Mouse (Mus musculus) monocyte, adult 59 days (primary cell): Measurements from ENCODE around the gene Tex22. TPM values are rescaled to one million over a fixed set of nuclear protein-coding genes. Genes with fewer than 3 reads are reported as not detected.

Source experiments
- total RNA-seq, 2 experiments: library from RNA; stranded (reverse); gene quantifications; one replicate each; pipeline ENCODE4 v1.2.4; 2023

Gene Tex22
- total RNA-seq: 1 to 10 TPM; 1.4 to 2.2 TPM

DNA sequence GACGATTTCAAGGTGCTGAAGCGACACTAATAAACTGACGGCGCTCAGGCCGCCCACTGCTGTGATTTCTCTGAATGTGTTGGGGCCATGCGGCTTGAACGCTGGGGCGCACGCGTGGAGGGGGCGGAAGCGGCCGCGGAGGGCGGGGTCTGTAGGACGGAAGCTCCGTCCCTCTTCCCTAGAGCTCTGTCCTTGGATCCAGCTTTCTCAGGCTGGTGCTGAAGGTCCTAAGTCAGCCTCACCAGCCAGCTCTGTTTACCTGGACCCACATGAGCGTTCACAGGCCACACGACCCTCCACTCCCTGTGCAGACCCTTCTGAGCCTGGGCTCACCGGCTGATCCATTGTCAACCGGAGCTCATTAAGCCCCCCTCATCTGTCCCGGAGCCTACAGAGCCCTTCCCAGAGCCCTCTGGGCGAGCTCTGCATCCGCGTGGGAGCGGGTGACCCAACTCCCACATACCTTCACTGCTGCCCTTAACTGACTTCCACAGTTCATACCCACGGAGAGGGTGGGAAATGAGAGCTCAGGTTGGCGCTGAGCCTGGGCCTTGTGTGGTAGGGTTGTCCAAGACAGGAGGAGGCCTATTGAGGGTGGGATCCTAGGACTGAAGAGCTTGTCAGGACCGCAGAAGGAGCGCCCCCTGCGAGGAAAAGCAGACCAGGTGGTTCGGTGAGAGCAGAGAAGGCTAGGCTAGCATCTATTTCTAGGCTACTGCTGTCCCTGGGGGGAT lies at the start of gene Tex22:
Tex22 (plus strand) TSS at position 174 of the 734 bp plus-strand sequence.

DNA sequence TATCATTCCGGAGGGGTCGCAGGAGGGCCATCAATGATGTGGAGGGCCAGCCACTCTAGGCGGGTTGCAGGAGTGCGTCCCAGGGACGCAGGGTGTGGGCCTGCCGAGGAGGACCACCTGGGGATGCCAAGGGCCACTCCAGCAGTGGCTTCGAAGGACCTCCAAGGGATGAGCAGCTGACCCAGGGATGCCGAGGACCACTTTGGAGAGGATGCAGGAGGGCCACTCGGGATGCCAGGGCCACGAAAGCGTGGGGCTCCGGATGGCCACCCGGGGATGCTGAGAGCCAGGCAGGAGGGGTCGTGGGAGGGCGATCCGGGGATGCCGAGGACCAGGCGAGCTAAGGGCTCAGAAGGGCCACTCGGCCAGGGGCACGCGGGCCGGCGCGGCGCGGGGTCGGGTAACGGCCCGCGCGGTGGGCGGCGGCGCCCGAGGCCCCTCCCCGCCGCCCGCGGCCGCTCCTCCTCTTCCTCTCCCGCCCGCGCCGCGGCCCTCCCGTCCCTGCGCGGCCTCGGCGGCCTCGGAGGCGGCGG lies 23.5 kb downstream of the Tex22 start, which contains the start of gene Mta1:
Mta1 (plus strand) TSS at position 530 of the 533 bp plus-strand sequence.

Other genes with a start within 250 kb of the Tex22 start
- 10 to 100 TPM; 16.6 to 17.5 TPM for gene Cdca4, start 245.1 kb upstream of the Tex22 start, total RNA-seq
- gene Gpr132, start 206.3 kb upstream of the Tex22 start, total RNA-seq: 100 to 1,000 TPM; 208 to 247 TPM
- gene Jag2, start 144.7 kb upstream of the Tex22 start, total RNA-seq: 1 to 10 TPM; 3.6 to 4.5 TPM
- gene Nudt14, start 132.4 kb upstream of the Tex22 start, total RNA-seq: 10 to 100 TPM; 11.6 to 13.5 TPM
- gene Btbd6, start 98.0 kb upstream of the Tex22 start, total RNA-seq: 1 to 10 TPM; 3.8 to 4.5 TPM
- 100 to 1,000 TPM in 1 of 2 experiments, 10 to 100 TPM in 1; 93.0 to 106 TPM for gene Brf1, start 73.8 kb upstream of the Tex22 start, total RNA-seq
- 100 to 1,000 TPM; 145 to 154 TPM for gene Pacs2, start 60.0 kb upstream of the Tex22 start, total RNA-seq
- gene Mta1, start 23.8 kb downstream of the Tex22 start, total RNA-seq: 10 to 100 TPM; 40.3 to 40.7 TPM
- 10 to 100 TPM; 69.7 to 70.5 TPM for gene Crip2, start 65.7 kb downstream of the Tex22 start, total RNA-seq
- 1,000 to 10,000 TPM; 2,128 to 2,165 TPM for gene Crip1, start 71.8 kb downstream of the Tex22 start, total RNA-seq
- 1 to 10 TPM; 5.4 to 6.7 TPM for gene Tedc1, start 81.9 kb downstream of the Tex22 start, total RNA-seq
- not detected for gene Tmem121, start 111.4 kb downstream of the Tex22 start, total RNA-seq